Mouse (Mus musculus): ENCODE results near the gene Rere. TPM values are rescaled to one million over a fixed set of nuclear protein-coding genes. Genes with fewer than 3 reads are reported as not detected.

The Rere gene
- polyA plus RNA-seq, 1 experiment from 2014 or later = 28.4 TPM

DNA sequence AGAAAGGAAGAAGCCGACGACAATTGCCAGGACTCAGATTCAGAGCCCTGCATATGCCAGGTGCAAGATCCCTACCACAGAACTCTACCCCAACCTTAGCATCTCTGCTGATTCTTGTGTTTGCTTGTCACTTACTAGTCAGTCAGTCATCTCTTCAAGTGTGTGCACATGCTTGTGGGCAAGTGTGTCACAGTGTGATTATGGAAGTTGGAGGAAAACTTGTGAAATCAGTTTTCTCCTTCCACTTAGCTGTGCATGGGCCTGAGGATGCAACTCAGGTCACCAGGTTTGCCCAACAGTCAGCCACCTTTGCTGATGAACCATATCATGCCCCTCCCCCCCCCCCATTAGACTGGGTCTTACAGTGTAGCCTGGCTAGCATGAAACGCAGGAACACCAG lies 103.5 kb downstream of the Rere start:
- Histone ChIP-seq H3K9ac (no peak overlapping the region), H3K36me3 (no peaks in the 10 kb centered on the region), H3K9me3 (no peaks in the 10 kb centered on the region), H3K4me2 (replicated peaks) (no peak overlapping the region), H3K4me1 (replicated peaks) (peaks cover 15% of the 10 kb centered on the region; the same call in 1 of the 2 replicates), H3K27me3 (replicated peaks) (no peaks in the 10 kb centered on the region), H3K4me3 (replicated peaks) (no peak overlapping the region), H3K27ac (no peak overlapping the region)
- no peak for ATAC-seq
- 66% methylated on average over 3 of the region's 3 CpGs for WGBS

DNA sequence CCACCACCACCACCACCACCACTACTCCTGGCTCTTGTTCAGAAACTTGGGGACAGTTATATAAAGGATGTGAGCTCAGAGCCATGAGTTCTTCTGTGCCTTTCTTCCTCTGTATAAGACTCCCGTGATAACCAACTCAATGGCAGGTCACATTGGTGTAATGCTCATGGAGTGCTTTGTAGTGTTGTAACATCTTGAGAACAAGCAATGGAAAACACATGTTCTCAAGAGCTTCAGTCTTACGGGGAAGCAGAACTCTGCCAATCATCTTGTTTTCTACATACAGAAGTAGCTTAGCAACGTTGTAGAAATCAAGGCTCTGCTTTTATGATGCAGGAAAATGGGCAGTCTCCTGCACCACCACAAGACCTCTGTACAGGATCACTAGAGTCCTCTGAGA lies 107.1 kb downstream of the Rere start:
- Histone ChIP-seq H3K36me3 (no peaks in the 10 kb centered on the region), H3K9me3 (no peaks in the 10 kb centered on the region), H3K4me1 (replicated peaks) (peaks cover 21% of the 10 kb centered on the region; the same call in 1 of the 2 replicates), H3K27me3 (replicated peaks) (no peaks in the 10 kb centered on the region), H3K4me2 (replicated peaks) (no peak overlapping the region), H3K27ac (no peak overlapping the region), H3K4me3 (replicated peaks) (no peak overlapping the region), H3K9ac (no peak overlapping the region)
- WGBS = 78% methylated on average over 3 of the region's 3 CpGs
- ATAC-seq = no peak

DNA sequence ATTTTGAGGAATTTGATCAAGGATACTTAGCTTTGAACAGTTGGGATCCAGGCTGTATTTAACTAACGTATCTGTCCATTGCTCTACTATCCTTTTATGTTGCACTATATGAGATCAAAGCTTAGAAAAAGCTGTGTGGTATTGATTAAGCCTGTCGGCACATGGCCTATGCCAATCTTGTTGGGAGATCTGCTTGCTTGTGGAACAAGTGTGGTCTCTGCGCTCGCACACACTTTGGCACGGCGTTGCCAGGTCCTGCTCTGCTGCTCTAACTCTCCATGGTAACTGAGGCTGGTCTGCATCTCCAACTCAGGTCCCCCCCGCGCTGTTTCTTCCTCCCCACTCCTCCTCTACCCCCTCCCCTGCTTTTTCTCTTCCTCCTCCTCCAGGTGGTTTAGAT lies 112.2 kb downstream of the Rere start:
- WGBS = 54% methylated on average over 8 of the region's 8 CpGs
- H3K27me3 ChIP-seq (replicated peaks) = no peaks in the 10 kb centered on the region
- H3K4me2 ChIP-seq (replicated peaks) = no peak overlapping the region
- H3K4me1 ChIP-seq (replicated peaks) = peaks cover 44% of the 10 kb centered on the region
- H3K9me3 ChIP-seq = no peaks in the 10 kb centered on the region
- no peak for ATAC-seq
- no peak overlapping the region for H3K27ac ChIP-seq
- no peaks in the 10 kb centered on the region for H3K36me3 ChIP-seq
- H3K9ac ChIP-seq = no peak overlapping the region
- H3K4me3 ChIP-seq (replicated peaks) = no peak overlapping the region

DNA sequence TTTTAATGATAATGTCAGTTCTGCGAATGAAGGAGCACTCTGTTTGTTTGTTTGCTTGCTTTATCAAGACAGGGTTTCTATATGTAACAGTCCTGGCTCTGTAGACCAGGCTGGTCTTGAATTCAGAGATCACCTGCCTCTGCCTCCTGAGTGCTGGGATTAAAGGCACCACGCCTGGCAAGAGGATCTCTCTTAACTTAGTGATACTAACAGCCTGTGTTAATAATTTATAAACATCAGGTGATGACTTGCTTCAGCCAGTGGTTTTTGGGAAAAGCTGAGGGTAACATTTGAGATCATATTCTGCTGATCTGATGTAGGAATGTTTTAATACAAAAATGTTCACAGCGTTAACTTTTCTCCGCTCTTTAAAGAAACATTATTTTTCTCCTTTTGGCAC lies 112.6 kb downstream of the Rere start:
- 58% methylated on average over 4 of the region's 4 CpGs for WGBS
- Histone ChIP-seq H3K9ac (no peak overlapping the region), H3K4me3 (replicated peaks) (no peak overlapping the region), H3K27ac (no peak overlapping the region), H3K27me3 (replicated peaks) (no peaks in the 10 kb centered on the region), H3K36me3 (no peaks in the 10 kb centered on the region), H3K9me3 (no peaks in the 10 kb centered on the region), H3K4me1 (replicated peaks) (peaks cover 40% of the 10 kb centered on the region), H3K4me2 (replicated peaks) (no peak overlapping the region)
- ATAC-seq = no peak

DNA sequence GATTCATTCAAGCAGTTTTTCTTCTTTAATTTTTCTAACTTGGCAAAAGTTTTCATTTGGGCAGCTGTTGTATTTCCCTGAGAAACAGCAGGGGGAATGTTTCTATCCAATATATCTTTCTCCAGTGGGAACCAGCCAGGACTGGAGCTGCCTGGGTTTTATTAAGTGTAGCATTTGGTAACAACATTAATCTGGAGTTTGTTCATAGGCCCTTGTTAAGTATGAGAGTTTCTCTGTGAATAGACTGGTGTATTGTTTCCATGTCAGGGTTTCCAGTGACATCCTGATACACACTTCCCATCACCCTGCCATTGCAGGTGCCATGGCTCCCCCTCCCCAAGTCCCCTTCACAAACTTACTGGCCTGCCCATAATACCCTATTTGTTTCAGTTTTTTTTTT lies 114.9 kb downstream of the Rere start:
- H3K4me2 ChIP-seq (replicated peaks) = no peak overlapping the region
- H3K4me3 ChIP-seq (replicated peaks) = no peak overlapping the region
- peak; percentile 34; the same call in 1 of the 2 replicates for ATAC-seq
- no peaks in the 10 kb centered on the region for H3K9me3 ChIP-seq
- peaks cover 36% of the 10 kb centered on the region for H3K4me1 ChIP-seq (replicated peaks)
- H3K36me3 ChIP-seq = no peaks in the 10 kb centered on the region
- peak overlapping the region; percentile 80 for H3K27ac ChIP-seq
- no peaks in the 10 kb centered on the region for H3K27me3 ChIP-seq (replicated peaks)
- H3K9ac ChIP-seq = 0 out of 2 replicates have a peak overlapping the region, but pooled peaks have one; percentile 14

DNA sequence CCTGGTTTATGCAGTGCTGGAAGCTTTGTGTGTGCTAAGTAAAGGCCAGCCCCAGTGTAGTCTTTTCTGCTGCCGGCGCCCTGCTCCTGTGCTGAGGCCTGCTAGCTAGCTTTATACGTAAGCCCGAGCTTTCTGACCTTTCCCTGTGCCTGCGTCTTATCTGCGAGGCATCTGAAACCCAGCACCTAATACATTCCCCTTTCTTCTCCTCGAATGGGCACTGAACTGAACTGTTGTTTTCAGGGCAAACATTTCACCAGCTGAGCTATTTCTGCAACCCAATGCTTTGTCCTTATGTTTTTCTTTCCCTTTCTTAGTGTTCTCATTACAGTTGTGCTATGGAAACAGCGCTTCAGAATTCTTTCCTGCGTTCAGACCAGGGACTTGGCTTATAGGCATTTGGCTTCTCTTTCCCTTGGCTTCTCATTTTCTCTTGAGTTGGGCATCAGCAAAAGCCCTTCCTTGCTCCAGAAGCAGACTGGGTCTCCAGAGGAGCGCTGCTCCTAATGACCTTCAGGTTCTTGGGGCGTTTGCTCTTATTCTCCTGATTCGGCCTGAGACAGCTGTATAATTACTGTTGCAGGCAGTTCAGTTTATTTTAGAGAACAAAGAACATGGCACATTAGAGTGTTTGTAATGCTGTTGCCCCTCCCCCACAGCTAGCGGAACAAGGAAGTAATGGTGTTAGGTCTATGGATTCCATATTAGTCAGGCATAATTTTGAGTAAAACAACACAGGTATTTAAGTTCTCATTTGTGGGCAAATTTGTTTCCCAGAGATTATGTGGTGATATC lies 115.6 kb downstream of the Rere start:
- Histone ChIP-seq H3K9ac (0 out of 2 replicates have a peak overlapping the region, but pooled peaks have one; percentile 14), H3K36me3 (no peaks in the 10 kb centered on the region), H3K27me3 (replicated peaks) (no peaks in the 10 kb centered on the region), H3K9me3 (no peaks in the 10 kb centered on the region), H3K4me2 (replicated peaks) (peak overlapping the region; percentile 34), H3K4me3 (replicated peaks) (no peak overlapping the region), H3K27ac (peak overlapping the region; percentile 80), H3K4me1 (replicated peaks) (peaks cover 38% of the 10 kb centered on the region)
- WGBS = 23% methylated on average over 13 of the region's 13 CpGs
- ATAC-seq = peak; percentile 34

DNA sequence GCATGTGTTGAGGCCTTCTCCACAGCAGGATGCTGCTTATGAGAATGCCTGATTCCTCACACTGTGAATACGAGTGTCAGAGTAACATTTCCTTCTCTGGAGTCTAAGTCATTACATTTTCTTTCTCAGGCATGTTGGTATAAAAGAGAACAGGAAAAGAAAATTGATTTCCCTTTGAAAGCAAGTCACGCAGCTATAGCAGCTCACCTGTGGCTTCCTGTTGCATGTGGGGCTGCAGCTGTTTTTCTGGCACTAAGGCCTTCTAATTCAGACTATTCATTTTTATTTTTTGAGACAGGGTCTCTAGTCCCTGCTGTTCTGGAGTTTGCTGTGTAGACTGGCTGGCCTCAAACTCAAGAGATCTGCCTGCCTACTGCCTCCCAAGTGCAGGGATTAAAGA lies 117.6 kb downstream of the Rere start:
- Histone ChIP-seq H3K9ac (no peak overlapping the region), H3K36me3 (no peaks in the 10 kb centered on the region), H3K4me3 (replicated peaks) (no peak overlapping the region), H3K27ac (no peak overlapping the region), H3K4me1 (replicated peaks) (peaks cover 42% of the 10 kb centered on the region), H3K4me2 (replicated peaks) (no peak overlapping the region), H3K9me3 (no peaks in the 10 kb centered on the region), H3K27me3 (replicated peaks) (no peaks in the 10 kb centered on the region)
- WGBS = 66% methylated on average over 2 of the region's 2 CpGs
- ATAC-seq = no peak

DNA sequence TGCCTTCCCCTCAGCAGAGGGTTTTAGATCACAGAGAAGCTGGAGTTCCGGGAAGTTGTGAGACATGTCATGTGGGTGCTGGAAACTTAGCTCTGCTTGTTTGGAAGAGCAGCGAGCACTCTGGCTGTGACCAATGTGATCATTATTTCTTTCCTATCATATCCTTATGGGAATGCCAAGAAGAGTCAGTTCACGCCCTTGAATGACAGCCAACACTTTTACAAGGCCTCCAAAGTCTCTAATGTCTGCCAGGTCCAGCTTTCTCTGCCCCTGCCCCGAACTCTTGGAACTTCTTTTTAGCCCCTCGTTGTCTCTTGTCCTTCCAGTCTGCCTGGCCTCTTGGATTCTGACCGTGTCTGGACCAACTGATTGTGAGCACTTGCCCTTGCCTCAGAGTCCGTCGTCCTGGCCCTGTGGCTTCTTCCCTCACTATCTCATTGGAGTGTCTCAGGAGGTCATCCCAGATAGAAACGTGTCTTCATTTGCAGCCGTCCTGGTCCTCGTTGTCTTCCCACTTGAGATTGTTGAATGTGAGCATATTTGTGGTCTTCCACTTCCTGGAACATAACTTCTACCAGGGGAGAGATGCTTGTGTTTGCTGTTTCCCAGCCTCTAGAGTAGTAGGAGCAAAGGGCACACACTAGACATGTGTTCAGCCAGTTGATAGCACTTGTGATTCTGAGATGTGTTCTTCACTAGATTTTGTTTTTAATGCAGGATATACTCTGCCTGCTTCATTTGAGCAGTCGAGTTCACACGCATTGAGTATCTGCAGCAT lies 120.6 kb downstream of the Rere start:
- Histone ChIP-seq H3K4me1 (replicated peaks) (peaks cover 39% of the 10 kb centered on the region), H3K4me3 (replicated peaks) (no peak overlapping the region), H3K4me2 (replicated peaks) (peak overlapping the region; percentile 20), H3K27me3 (replicated peaks) (no peaks in the 10 kb centered on the region), H3K36me3 (no peaks in the 10 kb centered on the region), H3K9ac (no peak overlapping the region), H3K9me3 (no peaks in the 10 kb centered on the region), H3K27ac (peak overlapping the region; percentile 80)
- 33% methylated on average over 13 of the region's 13 CpGs for WGBS
- peak; percentile 73 for ATAC-seq

DNA sequence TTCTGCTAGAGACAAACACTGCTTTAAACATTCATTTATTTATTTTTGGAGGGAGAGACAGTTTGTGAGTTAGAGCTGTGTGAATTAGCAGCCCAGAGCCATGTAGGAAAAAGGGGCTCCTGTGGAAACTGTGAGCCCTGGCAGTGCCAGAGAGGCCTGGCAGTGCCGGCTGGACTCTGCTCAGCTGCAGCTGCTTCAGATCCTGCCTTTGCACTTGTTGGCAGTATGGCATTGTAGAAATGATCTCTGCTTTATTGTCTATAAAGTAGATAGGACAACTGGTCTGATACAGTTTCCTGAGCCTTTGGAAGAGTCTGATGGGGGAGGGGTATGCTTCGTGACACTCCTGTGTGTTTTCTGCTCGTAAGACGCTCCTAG lies 121.2 kb downstream of the Rere start:
- Histone ChIP-seq H3K27me3 (replicated peaks) (no peaks in the 10 kb centered on the region), H3K9me3 (no peaks in the 10 kb centered on the region), H3K36me3 (no peaks in the 10 kb centered on the region), H3K4me1 (replicated peaks) (peaks cover 34% of the 10 kb centered on the region), H3K4me3 (replicated peaks) (no peak overlapping the region), H3K4me2 (replicated peaks) (peak overlapping the region; percentile 20; the same call in 1 of the 2 replicates), H3K9ac (no peak overlapping the region), H3K27ac (peak overlapping the region; percentile 80)
- peak; percentile 32; the same call in 1 of the 2 replicates for ATAC-seq
- 56% methylated on average over 4 of the region's 4 CpGs for WGBS

DNA sequence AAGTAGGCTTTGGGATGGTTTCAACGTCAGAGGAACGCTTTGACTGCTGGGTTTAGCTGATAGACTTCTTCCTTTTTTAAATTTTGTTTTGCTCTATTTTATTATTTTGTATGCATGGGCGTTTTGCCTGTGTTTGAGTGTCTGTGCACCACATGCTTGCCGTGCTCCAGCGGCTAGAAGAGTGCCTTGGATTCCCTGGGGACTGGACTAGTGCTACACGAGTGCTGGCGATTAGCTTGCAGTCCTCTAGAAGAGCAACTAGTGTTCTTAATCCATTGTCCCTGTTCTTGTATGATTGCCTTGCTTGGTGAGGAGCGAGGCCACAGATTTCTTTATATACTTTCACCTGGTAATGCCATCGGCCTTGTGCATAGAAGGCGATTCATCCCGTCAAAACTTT lies 122.5 kb downstream of the Rere start:
- no peak overlapping the region for H3K4me3 ChIP-seq (replicated peaks)
- H3K9me3 ChIP-seq = no peaks in the 10 kb centered on the region
- no peak overlapping the region for H3K9ac ChIP-seq
- H3K27ac ChIP-seq = no peak overlapping the region
- peaks cover 30% of the 10 kb centered on the region for H3K4me1 ChIP-seq (replicated peaks)
- ATAC-seq = no peak
- no peak overlapping the region for H3K4me2 ChIP-seq (replicated peaks)
- 63% methylated on average over 11 of the region's 11 CpGs for WGBS
- no peaks in the 10 kb centered on the region for H3K36me3 ChIP-seq
- H3K27me3 ChIP-seq (replicated peaks) = no peaks in the 10 kb centered on the region

DNA sequence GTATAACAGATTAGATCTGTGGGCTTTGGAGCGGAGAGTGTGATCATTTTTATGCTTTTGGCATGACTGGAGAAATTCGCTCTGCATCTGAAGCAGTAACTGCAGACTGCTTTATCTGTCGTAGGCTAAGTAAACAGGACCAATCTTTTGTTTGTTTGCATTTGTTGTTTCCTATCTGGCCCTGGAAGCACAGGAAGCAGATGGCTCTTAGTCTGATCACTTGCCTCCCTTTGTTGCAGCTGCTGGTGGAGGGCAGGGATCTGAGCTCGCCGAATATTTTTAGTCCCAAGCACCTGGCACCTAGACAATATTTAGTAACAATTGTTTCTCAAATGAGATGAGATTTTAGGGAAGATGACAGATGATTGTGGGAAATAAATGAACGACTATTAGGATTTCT lies 123.1 kb downstream of the Rere start:
- Histone ChIP-seq H3K4me1 (replicated peaks) (peaks cover 30% of the 10 kb centered on the region), H3K27ac (no peak overlapping the region), H3K9ac (no peak overlapping the region), H3K4me3 (replicated peaks) (no peak overlapping the region), H3K27me3 (replicated peaks) (no peaks in the 10 kb centered on the region), H3K9me3 (no peaks in the 10 kb centered on the region), H3K36me3 (no peaks in the 10 kb centered on the region), H3K4me2 (replicated peaks) (no peak overlapping the region)
- 40% methylated on average over 6 of the region's 6 CpGs for WGBS
- no peak for ATAC-seq

DNA sequence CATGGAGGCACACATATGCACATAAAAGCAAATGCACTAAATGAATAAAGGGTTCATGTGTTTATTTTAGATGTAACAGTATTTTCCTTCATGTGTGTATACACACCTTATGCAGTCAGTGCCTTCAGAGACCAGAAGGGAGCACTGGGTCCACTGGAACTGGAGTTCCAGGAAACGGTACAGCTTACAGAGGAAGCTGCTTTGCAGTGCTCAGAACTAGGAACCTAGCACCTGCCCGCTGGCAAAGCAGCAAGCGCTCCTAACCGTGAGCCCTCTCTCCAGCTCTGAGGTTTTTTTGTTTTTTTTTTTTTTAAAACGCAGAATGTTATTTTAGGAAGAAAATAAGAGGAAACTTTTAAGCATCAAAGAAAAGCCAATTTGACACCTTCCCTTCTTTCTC lies 124.3 kb downstream of the Rere start:
- H3K36me3 ChIP-seq = peaks cover 2% of the 10 kb centered on the region; the same call in 1 of the 2 replicates
- no peaks in the 10 kb centered on the region for H3K27me3 ChIP-seq (replicated peaks)
- no peak overlapping the region for H3K27ac ChIP-seq
- peaks cover 30% of the 10 kb centered on the region for H3K4me1 ChIP-seq (replicated peaks)
- H3K9me3 ChIP-seq = no peaks in the 10 kb centered on the region
- H3K4me3 ChIP-seq (replicated peaks) = no peak overlapping the region
- no peak overlapping the region for H3K4me2 ChIP-seq (replicated peaks)
- WGBS = 64% methylated on average over 5 of the region's 5 CpGs
- H3K9ac ChIP-seq = no peak overlapping the region
- no peak for ATAC-seq

Measured in intestine, embryonic 15.5 days (tissue).